Mouse (Mus musculus): Measurements from ENCODE around the gene Ube4b. TPM values are rescaled to one million over a fixed set of nuclear protein-coding genes. Genes with fewer than 3 reads are reported as not detected.

The Ube4b gene
- polyA plus RNA-seq, 1 experiment from 2014 or later = 29.6 TPM

- Histone ChIP-seq H3K4me3 (ENCODE audit: control insufficient read depth in 1 of 2, insufficient read depth in 1 of 2, low read depth in 1 of 2, low read length in 2 of 2) (no peak overlapping the region), H3K4me1 (ENCODE audit: control insufficient read depth in 2 of 2, insufficient read depth in 2 of 2, low read length in 2 of 2) (peaks cover 0 to 6% of the 10 kb centered on the region in 2 experiments; a peak in 1 of 4 replicates), H3K27me3 (ENCODE audit: control insufficient read depth, insufficient read depth, low read length) (no peaks in the 10 kb centered on the region), H3K9ac (ENCODE audit: low read length) (no peak overlapping the region), H3K9me3 (ENCODE audit: control insufficient read depth, low read length) (no peaks in the 10 kb centered on the region), H3K36me3 (ENCODE audit: control insufficient read depth, insufficient read depth, low read length) (no peaks in the 10 kb centered on the region), H3K4me2 (ENCODE audit: low read length) (no peak overlapping the region), H3K27ac (replicated peaks in 1 of 2; ENCODE audit: control insufficient read depth in 1 of 2, insufficient read depth in 1 of 2, low read depth in 2 of 2, low read length in 2 of 2) (no peak overlapping the region)
- WGBS = 77% methylated on average over 5 of the region's 5 CpGs
- ATAC-seq (ENCODE audit: insufficient number of reproducible peaks, insufficient read depth, low FRiP score, low read depth) = no peak
Observed at GRCm38 (mm10) chr4:149429592-149429991, 3.0 kb upstream of the Ube4b start.

DNA sequence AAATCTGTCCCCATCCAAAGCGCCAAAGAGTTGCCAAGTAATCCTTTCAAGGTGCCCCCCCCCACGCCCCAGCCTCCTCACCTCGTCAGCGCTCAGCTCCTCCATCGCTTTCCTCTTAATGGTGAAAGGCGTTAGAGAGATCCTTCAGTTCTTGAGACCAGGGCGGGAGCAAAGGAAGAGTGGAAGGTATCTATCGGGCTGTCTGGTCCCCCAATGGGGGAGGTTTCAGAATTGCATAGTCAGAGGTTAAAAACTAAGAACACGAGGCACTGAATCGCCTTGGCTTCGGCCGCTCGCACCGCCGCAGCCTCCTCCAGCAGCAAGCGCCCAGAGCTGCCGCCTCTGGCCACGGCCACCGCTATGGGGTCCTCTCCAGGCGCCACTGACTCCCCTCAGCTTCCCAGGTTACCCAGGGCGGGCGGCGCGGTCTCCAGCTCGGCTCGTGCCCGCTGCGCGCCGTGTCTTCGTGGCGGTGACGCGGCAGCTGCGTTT is 702 bp downstream of the Ube4b start:
- Histone ChIP-seq H3K36me3 (ENCODE audit: control insufficient read depth, insufficient read depth, low read length) (no peaks in the 10 kb centered on the region), H3K9ac (ENCODE audit: low read length) (peak overlapping the region; percentile 93), H3K4me3 (ENCODE audit: control insufficient read depth in 1 of 2, insufficient read depth in 1 of 2, low read depth in 1 of 2, low read length in 2 of 2) (peak overlapping the region; percentile 91), H3K4me1 (ENCODE audit: control insufficient read depth in 2 of 2, insufficient read depth in 2 of 2, low read length in 2 of 2) (peaks cover 2 to 22% of the 10 kb centered on the region in 2 experiments; a peak in 2 of 4 replicates), H3K9me3 (ENCODE audit: control insufficient read depth, low read length) (no peaks in the 10 kb centered on the region), H3K27ac (replicated peaks in 1 of 2; ENCODE audit: control insufficient read depth in 1 of 2, insufficient read depth in 1 of 2, low read depth in 2 of 2, low read length in 2 of 2) (peak overlapping the region; percentile 94 to 97), H3K4me2 (ENCODE audit: low read length) (peak overlapping the region; percentile 80), H3K27me3 (ENCODE audit: control insufficient read depth, insufficient read depth, low read length) (no peaks in the 10 kb centered on the region)
- WGBS = under 1% methylated on average over 35 of the region's 35 CpGs
- ATAC-seq (ENCODE audit: insufficient number of reproducible peaks, insufficient read depth, low FRiP score, low read depth) = peak; percentile 65

- no peaks in the 10 kb centered on the region for H3K9me3 ChIP-seq (ENCODE audit: control insufficient read depth, low read length)
- ATAC-seq (ENCODE audit: insufficient number of reproducible peaks, insufficient read depth, low FRiP score, low read depth) = no peak
- H3K4me1 ChIP-seq (ENCODE audit: control insufficient read depth in 2 of 2, insufficient read depth in 2 of 2, low read length in 2 of 2) = peaks cover 2 to 22% of the 10 kb centered on the region in 2 experiments; a peak in 2 of 4 replicates
- H3K9ac ChIP-seq (ENCODE audit: low read length) = peak overlapping the region; percentile 93
- H3K4me2 ChIP-seq (ENCODE audit: low read length) = peak overlapping the region; percentile 80
- H3K27me3 ChIP-seq (ENCODE audit: control insufficient read depth, insufficient read depth, low read length) = no peaks in the 10 kb centered on the region
- peak overlapping the region; percentile 40 to 91 for H3K4me3 ChIP-seq (ENCODE audit: control insufficient read depth in 1 of 2, insufficient read depth in 1 of 2, low read depth in 1 of 2, low read length in 2 of 2)
- H3K27ac ChIP-seq (replicated peaks in 1 of 2; ENCODE audit: control insufficient read depth in 1 of 2, insufficient read depth in 1 of 2, low read depth in 2 of 2, low read length in 2 of 2) = peak overlapping the region; percentile 30 to 94; a peak in 3 of 4 replicates
- 1% methylated on average over 9 of the region's 9 CpGs for WGBS
- H3K36me3 ChIP-seq (ENCODE audit: control insufficient read depth, insufficient read depth, low read length) = no peaks in the 10 kb centered on the region
Observed at GRCm38 (mm10) chr4:149424755-149425154, 1.8 kb downstream of the Ube4b start.

- Histone ChIP-seq H3K9me3 (ENCODE audit: control insufficient read depth, low read length) (no peaks in the 10 kb centered on the region), H3K36me3 (ENCODE audit: control insufficient read depth, insufficient read depth, low read length) (no peaks in the 10 kb centered on the region), H3K27me3 (ENCODE audit: control insufficient read depth, insufficient read depth, low read length) (no peaks in the 10 kb centered on the region), H3K4me2 (ENCODE audit: low read length) (no peak overlapping the region), H3K27ac (replicated peaks in 1 of 2; ENCODE audit: control insufficient read depth in 1 of 2, insufficient read depth in 1 of 2, low read depth in 2 of 2, low read length in 2 of 2) (peak overlapping the region in 1 of 2 experiments; percentile 41; a peak in 1 of 4 replicates), H3K4me1 (ENCODE audit: control insufficient read depth in 2 of 2, insufficient read depth in 2 of 2, low read length in 2 of 2) (peaks cover 19 to 50% of the 10 kb centered on the region in 2 experiments), H3K9ac (ENCODE audit: low read length) (no peak overlapping the region), H3K4me3 (ENCODE audit: control insufficient read depth in 1 of 2, insufficient read depth in 1 of 2, low read depth in 1 of 2, low read length in 2 of 2) (no peak overlapping the region)
- no peak for ATAC-seq (ENCODE audit: insufficient number of reproducible peaks, insufficient read depth, low FRiP score, low read depth)
- 71% methylated on average over 5 of the region's 5 CpGs for WGBS
Observed at GRCm38 (mm10) chr4:149417854-149418365, 8.6 kb downstream of the Ube4b start.

DNA sequence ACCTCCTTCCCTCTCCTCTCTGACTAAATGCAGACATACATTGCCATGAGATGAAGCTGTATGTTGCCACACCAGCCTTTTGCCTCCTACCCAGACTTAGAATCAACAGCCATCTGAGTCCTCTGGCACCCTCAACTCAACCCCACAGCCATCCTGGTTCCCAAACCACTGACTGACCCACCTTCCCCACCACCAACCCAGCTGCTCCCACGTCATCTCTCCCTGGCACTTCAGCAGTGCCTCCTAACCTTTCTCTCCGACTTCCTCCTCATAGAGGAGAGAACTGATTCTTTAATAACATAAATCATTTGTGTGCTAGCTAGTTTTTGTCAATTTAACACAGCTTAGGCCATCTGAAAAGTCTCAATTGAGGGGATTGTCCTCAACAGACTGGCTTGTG is 9.6 kb downstream of the Ube4b start:
- H3K27ac ChIP-seq (replicated peaks in 1 of 2; ENCODE audit: control insufficient read depth in 1 of 2, insufficient read depth in 1 of 2, low read depth in 2 of 2, low read length in 2 of 2) = 0 out of 4 replicates have a peak overlapping the region, but pooled peaks of 1 of the 2 experiments have one; percentile 46
- H3K9ac ChIP-seq (ENCODE audit: low read length) = no peak overlapping the region
- no peak overlapping the region for H3K4me2 ChIP-seq (ENCODE audit: low read length)
- H3K9me3 ChIP-seq (ENCODE audit: control insufficient read depth, low read length) = no peaks in the 10 kb centered on the region
- no peaks in the 10 kb centered on the region for H3K27me3 ChIP-seq (ENCODE audit: control insufficient read depth, insufficient read depth, low read length)
- peaks cover 7% of the 10 kb centered on the region for H3K36me3 ChIP-seq (ENCODE audit: control insufficient read depth, insufficient read depth, low read length)
- peaks cover 19 to 48% of the 10 kb centered on the region in 2 experiments for H3K4me1 ChIP-seq (ENCODE audit: control insufficient read depth in 2 of 2, insufficient read depth in 2 of 2, low read length in 2 of 2)
- no peak overlapping the region for H3K4me3 ChIP-seq (ENCODE audit: control insufficient read depth in 1 of 2, insufficient read depth in 1 of 2, low read depth in 1 of 2, low read length in 2 of 2)
- no peak for ATAC-seq (ENCODE audit: insufficient number of reproducible peaks, insufficient read depth, low FRiP score, low read depth)
- WGBS = 83% methylated on average over 2 of the region's 2 CpGs

- Histone ChIP-seq H3K4me3 (ENCODE audit: control insufficient read depth in 1 of 2, insufficient read depth in 1 of 2, low read depth in 1 of 2, low read length in 2 of 2) (no peak overlapping the region), H3K27ac (replicated peaks in 1 of 2; ENCODE audit: control insufficient read depth in 1 of 2, insufficient read depth in 1 of 2, low read depth in 2 of 2, low read length in 2 of 2) (peak overlapping the region; percentile 46 to 57), H3K4me2 (ENCODE audit: low read length) (no peak overlapping the region), H3K36me3 (ENCODE audit: control insufficient read depth, insufficient read depth, low read length) (peaks cover 7% of the 10 kb centered on the region), H3K9me3 (ENCODE audit: control insufficient read depth, low read length) (no peaks in the 10 kb centered on the region), H3K9ac (ENCODE audit: low read length) (0 out of 2 replicates have a peak overlapping the region, but pooled peaks have one; percentile 1), H3K4me1 (ENCODE audit: control insufficient read depth in 2 of 2, insufficient read depth in 2 of 2, low read length in 2 of 2) (peaks cover 19 to 46% of the 10 kb centered on the region in 2 experiments), H3K27me3 (ENCODE audit: control insufficient read depth, insufficient read depth, low read length) (no peaks in the 10 kb centered on the region)
- 71% methylated on average over 10 of the region's 10 CpGs for WGBS
- no peak for ATAC-seq (ENCODE audit: insufficient number of reproducible peaks, insufficient read depth, low FRiP score, low read depth)
Observed at GRCm38 (mm10) chr4:149416417-149416816, 10.1 kb downstream of the Ube4b start.

- H3K27me3 ChIP-seq (ENCODE audit: control insufficient read depth, insufficient read depth, low read length) = no peaks in the 10 kb centered on the region
- no peaks in the 10 kb centered on the region for H3K9me3 ChIP-seq (ENCODE audit: control insufficient read depth, low read length)
- no peak for ATAC-seq (ENCODE audit: insufficient number of reproducible peaks, insufficient read depth, low FRiP score, low read depth)
- H3K27ac ChIP-seq (replicated peaks in 1 of 2; ENCODE audit: control insufficient read depth in 1 of 2, insufficient read depth in 1 of 2, low read depth in 2 of 2, low read length in 2 of 2) = peak overlapping the region; percentile 46 to 57
- 0 out of 2 replicates have a peak overlapping the region, but pooled peaks have one; percentile 1 for H3K9ac ChIP-seq (ENCODE audit: low read length)
- no peak overlapping the region for H3K4me2 ChIP-seq (ENCODE audit: low read length)
- no peak overlapping the region for H3K4me3 ChIP-seq (ENCODE audit: control insufficient read depth in 1 of 2, insufficient read depth in 1 of 2, low read depth in 1 of 2, low read length in 2 of 2)
- peaks cover 19 to 42% of the 10 kb centered on the region in 2 experiments for H3K4me1 ChIP-seq (ENCODE audit: control insufficient read depth in 2 of 2, insufficient read depth in 2 of 2, low read length in 2 of 2)
- 40% methylated on average over 13 of the region's 13 CpGs for WGBS
- H3K36me3 ChIP-seq (ENCODE audit: control insufficient read depth, insufficient read depth, low read length) = peaks cover 7% of the 10 kb centered on the region
Observed at GRCm38 (mm10) chr4:149415651-149416169, 10.8 kb downstream of the Ube4b start.
